Mouse (Mus musculus) left cerebral cortex, adult 2 months (tissue): Measurements from ENCODE around the gene Luc7l2. TPM values are rescaled to one million over a fixed set of nuclear protein-coding genes. Genes with fewer than 3 reads are reported as not detected.

Experiments
- DNase-seq, 2 experiments: peaks; one replicate each; pipeline ENCODE4 v3.0.0; 2021 to 2022; ENCODE audit warnings: low spot score in 2 of 2, mixed read lengths in 1 of 2; ENCODE audit errors: extremely low spot score in 1 of 2
- H3K27ac ChIP-seq: fragments of 200-600 bp; 2 replicates; pipeline ENCODE4 v1.8.1; 2022
- H3K4me3 ChIP-seq: fragments of 200-600 bp; 2 replicates; pipeline ENCODE4 v1.8.1; 2022
- CTCF ChIP-seq: fragments of 200-600 bp; IDR thresholded peaks from 2 replicates; pipeline ENCODE4 v1.8.1; 2022; ENCODE audit warnings: antibody characterized with exemption, mild to moderate bottlenecking, moderate library complexity
- intact Hi-C: fragments of 180-260 bp; cut with DNase I; formaldehyde crosslinking; loops from one replicate; pipeline ENCODE4 v1.15.1; 2025
- long read RNA-seq, 2 experiments: library from polyadenylated mRNA; stranded (forward); transcript quantifications; one replicate each; pipeline ENCODE4 v2.0.0; 2021; ENCODE audit warnings: borderline mapping rate in 2 of 2
- total RNA-seq, 2 experiments: library from RNA; stranded (reverse); gene quantifications; 2 replicates each; pipeline ENCODE4 v1.2.3; 2021

The Luc7l2 gene
- 100 to 1,000 TPM; 180 to 183 TPM for total RNA-seq
- long read RNA-seq, experiment 1, full-length matches to known transcripts: 15 of 48 reads
- long read RNA-seq, experiment 1, partial matches to known transcripts: 17 of 48 reads
- long read RNA-seq, experiment 1, other reads (novel, unspliced or antisense): 16 of 48 reads
- long read RNA-seq, experiment 2, full-length matches to known transcripts: 20 of 49 reads
- long read RNA-seq, experiment 2, partial matches to known transcripts: 14 of 49 reads
- long read RNA-seq, experiment 2, other reads (novel, unspliced or antisense): 15 of 49 reads

- intact Hi-C loops: loop anchor here (1.0 kb wide), 1 partner anchor 17 kb away; no protein-coding TSS in a partner anchor
- Histone ChIP-seq H3K27ac (peak within 1 kb of the TSS; percentile 99), H3K4me3 (peak within 1 kb of the TSS; percentile 94)
- no peak for TF ChIP-seq CTCF
- peak; percentile 92 to 96 for DNase-seq
Measured at GRCm38 (mm10) chr6:38551062-38551988, at the start of gene Luc7l2. Luc7l2 (plus strand) TSS chr6:38551334.

- Histone ChIP-seq H3K27ac (no peak overlapping the region), H3K4me3 (no peak overlapping the region)
- DNase-seq: no peak
- TF ChIP-seq CTCF: no peak; the same call in 1 of the 2 replicates
- intact Hi-C loops: no loop called here
Measured at GRCm38 (mm10) chr6:38512096-38512495, 39.0 kb upstream of the Luc7l2 start.

GRCm38 (mm10) chr6:38512830-38513229 is 38.3 kb upstream of the Luc7l2 start:
- Histone ChIP-seq H3K4me3 (no peak overlapping the region), H3K27ac (no peak overlapping the region)
- no peak for DNase-seq
- no peak for TF ChIP-seq CTCF
- intact Hi-C loops: no loop called here

- Histone ChIP-seq H3K4me3 (no peak overlapping the region), H3K27ac (no peak overlapping the region)
- no peak for DNase-seq
- TF ChIP-seq CTCF: no peak
- intact Hi-C loops: no loop called here
Measured at GRCm38 (mm10) chr6:38515201-38515600, 35.9 kb upstream of the Luc7l2 start.

GRCm38 (mm10) chr6:38523851-38524250 is 27.3 kb upstream of the Luc7l2 start:
- intact Hi-C loops: no loop called here

GRCm38 (mm10) chr6:38531211-38531820 is 19.8 kb upstream of the Luc7l2 start:
- intact Hi-C loops: no loop called here
- no peak for DNase-seq
- H3K27ac ChIP-seq: no peak overlapping the region

More at GRCm38 (mm10) chr6:38523851-38524250, 27.3 kb upstream of the Luc7l2 start:
- Histone ChIP-seq H3K4me3 (no peak overlapping the region), H3K27ac (no peak overlapping the region)
- no peak for DNase-seq
- no peak for TF ChIP-seq CTCF

GRCm38 (mm10) chr6:38532500-38533420 is 18.4 kb upstream of the Luc7l2 start:
- peak; percentile 40 to 49 for DNase-seq
- Histone ChIP-seq H3K4me3 (peak overlapping the region; percentile 91), H3K27ac (peak overlapping the region; percentile 85)
- no peak for TF ChIP-seq CTCF
- intact Hi-C loops: no loop called here

More at GRCm38 (mm10) chr6:38531211-38531820, 19.8 kb upstream of the Luc7l2 start:
- peak; percentile 65 for TF ChIP-seq CTCF
- H3K4me3 ChIP-seq: no peak overlapping the region

- H3K27ac ChIP-seq: peak within 1 kb of the TSS; percentile 100
- peak; percentile 31 for TF ChIP-seq CTCF
- peak within 1 kb of the TSS; percentile 91 for H3K4me3 ChIP-seq
- DNase-seq: peak; percentile 97
- intact Hi-C loops: loop anchor here (1.0 kb wide), 2 partner anchors 18 to 98 kb away; partner anchors contain the start of gene Luc7l2
Measured at GRCm38 (mm10) chr6:38533428-38534405, 17.4 kb upstream of the Luc7l2 start, which contains the start of gene Fmc1. Fmc1 (plus strand) TSS chr6:38533502.

GRCm38 (mm10) chr6:38534640-38535365 is 16.3 kb upstream of the Luc7l2 start:
- intact Hi-C loops: loop anchor here (1.0 to 5.0 kb wide), 3 partner anchors 16 to 162 kb away; partner anchors contain the start of gene Luc7l2
- peak; percentile 95 to 99 for DNase-seq
- Histone ChIP-seq H3K27ac (peak overlapping the region; percentile 100), H3K4me3 (peak overlapping the region; percentile 91)
- TF ChIP-seq CTCF: peak; percentile 80
